Mouse (Mus musculus): ENCODE data around the gene Top1. TPM values are rescaled to one million over a fixed set of nuclear protein-coding genes. Genes with fewer than 3 reads are reported as not detected.

Gene Top1
- total RNA-seq, 2 experiments from 2014 or later, result 42.3 to 54.4 TPM

DNA sequence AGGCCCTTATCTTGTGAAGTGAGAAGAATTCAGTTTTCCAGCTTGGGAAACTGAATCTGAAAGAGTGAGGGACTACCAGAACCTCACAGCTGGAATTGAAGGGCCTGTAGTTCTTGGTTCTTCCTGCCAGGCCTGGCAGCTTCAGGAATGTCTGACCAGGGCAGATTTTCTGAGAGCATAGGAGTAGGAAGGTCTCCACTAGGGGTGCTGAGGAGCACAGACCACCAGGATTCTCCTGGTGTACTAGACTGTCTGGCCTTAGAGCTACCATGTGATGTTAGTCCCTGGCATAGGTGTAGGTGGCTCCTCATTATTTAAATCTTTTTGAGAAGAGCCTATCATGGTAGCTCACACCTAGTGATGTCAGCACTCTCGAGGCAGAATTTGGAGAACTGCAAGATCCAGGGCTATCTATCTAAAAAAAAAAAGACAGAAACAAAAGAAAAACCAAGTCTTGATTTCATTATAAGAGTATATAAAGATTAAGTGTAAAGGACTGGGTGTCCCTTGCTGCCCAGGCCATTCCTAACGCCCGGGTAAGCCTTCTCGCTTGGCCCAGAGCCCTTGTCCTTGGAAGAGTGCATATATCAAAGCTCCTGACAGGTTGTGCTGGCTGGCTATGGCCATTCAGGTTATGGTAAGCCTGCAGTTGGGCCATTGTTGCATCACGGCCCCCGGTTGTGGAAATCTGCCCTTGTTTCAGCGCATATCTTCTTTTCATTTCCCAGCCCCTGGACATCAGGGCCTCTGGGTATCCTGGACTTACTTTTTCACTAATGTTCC lies 98.5 kb downstream of the Top1 start:
- peak; percentile 80 for DNase-seq

DNA sequence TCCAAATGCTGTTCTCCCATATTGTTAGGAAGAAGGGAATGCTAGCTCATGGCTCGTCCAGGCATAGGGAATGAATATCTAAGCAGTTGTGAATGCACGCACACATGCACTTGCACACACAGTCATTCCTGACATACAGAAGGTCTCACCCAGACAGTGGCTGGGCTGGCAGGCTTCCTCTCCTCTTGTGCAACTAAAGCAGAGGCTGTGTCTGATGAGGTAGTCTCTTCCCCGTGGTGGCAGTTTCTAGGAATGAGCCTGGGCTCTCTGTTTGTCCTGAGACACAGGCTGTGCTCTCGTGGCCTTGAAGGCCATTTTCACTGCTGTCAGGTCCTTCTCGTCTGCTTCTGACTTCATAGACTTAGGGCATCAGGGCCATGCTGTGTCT lies 99.1 kb downstream of the Top1 start:
- DNase-seq, result no peak

DNA sequence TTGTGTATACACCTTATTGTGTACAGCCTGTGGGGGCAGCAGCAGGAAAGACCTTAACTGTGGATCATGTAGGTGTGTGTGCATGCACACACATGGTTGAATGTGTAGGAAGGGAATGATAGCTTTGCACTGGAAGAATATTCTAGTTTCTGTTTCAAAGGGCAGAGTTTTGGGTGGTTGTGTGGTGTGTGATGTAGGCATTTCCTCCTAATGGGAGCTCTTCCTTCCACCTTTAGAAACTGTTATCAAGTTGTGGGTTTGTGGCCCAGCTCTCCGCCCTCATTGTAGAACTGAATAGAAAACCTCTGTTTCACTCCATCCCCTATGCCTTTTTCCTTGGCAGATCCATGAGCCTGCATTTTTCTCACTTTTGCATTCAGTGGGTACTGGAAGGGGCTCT lies 99.8 kb downstream of the Top1 start:
- DNase-seq, result no peak

DNA sequence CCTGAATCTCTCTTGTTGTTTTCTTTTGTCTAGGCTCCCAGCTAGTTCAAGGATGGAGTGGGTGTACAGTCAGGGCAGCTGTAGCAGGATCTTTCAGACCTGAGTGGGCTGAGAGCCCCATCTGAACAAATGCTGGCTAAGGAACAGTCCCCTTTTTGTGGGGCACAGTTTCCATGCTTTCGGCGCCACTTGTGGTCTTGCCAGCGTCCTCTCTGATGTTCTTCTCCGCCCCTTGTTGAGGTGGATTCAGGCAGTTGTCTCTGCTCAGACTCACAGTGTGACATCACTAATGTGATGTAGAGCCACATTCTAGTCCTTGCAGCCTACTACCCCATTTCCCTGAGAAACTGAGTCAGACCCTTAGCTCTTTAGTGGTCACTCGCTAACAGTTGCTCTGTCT lies 100.9 kb downstream of the Top1 start:
- no peak for DNase-seq

DNA sequence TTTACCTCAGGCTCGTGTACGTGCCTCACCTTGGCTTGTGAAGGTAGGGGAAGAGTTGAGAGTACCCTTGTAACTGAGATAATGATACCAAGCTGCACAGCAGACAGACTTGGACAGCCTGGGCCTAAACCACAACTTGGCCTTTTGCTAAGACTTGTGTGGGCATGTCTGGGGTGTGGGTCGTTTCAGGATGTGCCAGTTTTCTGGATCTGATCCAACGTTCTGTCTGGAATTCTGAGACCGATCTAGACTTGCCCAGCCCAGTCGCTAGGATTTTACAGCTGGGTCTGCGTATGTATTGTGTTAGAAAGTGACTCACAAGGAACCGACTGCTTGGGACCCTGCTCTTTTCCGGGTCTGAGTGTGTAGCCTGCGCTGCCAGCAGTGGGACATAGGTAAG lies 101.4 kb downstream of the Top1 start:
- DNase-seq, result no peak

DNA sequence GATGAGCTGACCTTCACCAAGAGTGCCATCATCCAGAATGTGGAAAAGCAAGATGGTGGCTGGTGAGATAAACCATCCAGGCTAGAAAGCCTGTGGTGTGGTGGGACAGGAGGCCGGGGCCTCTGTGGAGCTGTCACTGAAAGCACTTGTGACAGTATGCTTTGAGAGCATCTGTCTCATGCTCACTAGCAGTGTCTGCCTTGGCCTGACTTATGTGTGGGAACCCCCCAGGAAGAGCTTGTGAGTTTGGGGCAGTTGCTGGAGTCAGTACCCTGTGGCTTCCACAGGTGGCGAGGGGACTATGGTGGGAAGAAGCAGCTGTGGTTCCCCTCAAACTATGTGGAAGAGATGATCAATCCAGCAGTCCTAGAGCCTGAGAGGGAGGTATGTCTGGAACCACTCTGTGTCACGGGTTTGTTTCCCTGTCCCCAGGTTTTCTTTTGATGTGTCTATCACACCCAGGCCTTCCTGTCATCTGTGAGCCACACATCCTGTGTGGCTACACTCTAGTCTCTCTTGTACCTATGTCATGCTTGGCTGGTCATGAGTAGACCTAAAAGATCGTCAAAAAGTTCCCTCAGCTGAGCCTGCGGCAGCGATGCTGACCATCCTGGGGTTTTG lies 111.0 kb downstream of the Top1 start:
- DNase-seq, result no peak

DNA sequence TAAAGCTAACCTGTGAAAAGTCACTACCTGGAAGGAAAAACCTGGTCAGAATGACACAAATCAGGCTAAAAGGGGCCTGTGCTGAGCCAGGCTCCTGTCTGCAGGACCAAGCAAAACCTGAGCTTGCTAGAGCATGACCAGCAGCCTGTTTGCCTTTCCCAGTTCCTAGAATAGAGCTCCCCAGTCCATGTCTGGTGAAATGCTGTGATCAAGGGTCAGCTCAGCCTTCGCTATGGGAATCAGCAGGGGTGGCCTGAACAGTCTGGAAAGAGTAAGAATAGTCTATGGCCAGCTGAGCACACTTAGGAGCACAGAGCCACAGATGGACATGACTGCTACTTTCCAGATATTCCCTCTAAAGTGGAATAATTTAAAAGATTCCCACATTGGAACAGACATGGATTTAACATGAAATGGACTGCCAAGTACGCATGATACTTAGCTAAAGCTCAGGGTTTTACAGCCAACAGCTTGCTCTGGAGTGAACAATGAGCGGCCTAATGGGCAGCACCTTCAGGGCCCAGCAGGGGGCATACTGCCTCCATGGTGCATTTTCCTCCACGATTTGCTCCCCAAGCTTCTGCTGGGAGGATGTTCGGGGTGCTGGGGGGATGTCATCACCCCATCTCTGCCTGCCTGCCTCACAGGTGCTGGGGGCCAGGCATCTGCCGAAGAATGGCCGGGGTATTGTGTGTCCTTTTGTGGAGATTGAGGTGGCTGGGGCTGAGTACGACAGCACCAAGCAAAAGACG lies 114.9 kb downstream of the Top1 start:
- DNase-seq, result peak; percentile 60

DNA sequence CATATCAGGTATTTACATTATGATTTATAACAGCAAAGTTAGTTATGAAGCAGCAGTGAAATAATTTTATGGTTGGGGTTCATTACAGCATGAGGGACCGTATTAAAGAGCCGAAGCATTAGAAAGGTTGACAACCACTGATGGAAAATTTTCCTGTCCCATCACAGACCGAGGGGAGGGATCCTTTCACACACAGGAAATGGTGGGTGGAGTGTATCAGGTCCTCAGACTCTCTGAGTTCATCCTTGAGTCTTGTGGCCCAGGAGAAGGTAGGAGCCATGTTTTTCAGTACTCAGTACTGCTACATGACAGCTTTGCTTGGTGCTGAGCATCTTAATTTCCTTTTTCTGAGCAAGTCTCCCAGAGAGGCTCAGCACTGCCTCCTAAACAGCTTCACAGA lies 118.1 kb downstream of the Top1 start:
- DNase-seq, result no peak

DNA sequence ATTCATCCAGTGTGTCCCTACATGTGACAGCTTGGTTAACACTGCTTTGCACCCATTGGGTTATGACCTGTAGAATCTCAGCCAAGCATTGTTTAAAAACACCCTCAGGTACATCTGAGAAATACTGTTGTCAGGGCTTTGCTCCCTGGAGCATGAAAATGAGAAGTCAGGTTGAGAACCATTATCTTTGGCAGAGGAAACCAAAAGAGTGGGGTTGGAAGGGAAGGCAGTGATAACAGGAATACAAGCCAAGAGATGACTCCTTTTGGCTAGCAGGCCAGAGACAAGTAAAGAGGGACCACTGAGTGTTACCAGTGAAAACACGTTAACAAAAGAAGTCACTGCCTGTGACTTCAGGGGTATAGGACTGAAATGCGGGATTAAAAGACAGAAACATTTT lies 118.7 kb downstream of the Top1 start:
- no peak for DNase-seq

DNA sequence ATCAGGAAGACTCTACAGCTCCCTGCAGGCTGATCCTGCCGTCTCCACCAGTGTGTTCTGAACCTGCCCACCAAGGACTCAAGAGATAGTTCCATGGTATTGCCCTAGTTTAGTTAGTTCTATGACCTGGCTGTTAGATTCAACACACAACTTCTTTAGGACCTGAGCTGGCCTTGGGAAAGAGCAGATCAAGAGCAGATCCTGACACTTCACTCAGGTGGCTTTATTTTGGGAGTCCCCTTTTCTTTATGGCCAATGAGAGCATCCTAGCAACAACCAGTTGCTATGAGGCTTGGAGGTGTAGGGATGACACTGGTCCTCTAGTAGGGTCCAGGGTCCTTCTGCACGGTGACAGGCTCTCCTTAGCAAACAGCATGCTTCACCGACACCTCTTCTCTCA lies 119.4 kb downstream of the Top1 start:
- DNase-seq, result no peak

DNA sequence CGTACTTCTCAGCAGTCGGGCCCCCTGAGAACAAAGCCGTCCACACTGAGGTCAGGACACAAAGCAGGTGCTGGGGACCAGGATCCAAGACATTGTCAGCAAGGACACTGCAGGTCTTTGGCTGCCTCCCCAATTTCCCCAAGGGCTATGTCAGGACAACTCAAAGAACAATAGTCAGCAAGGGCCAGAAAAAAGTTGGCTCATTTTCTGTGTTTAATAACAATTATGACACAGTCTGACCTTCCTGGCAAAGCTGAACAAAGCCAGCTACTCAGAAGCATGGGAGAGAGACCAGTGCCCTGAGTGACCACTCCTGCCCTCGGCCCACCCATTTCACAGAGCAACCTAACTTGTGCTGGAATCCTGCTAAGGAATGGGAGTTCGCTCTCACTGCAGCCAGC lies 120.7 kb downstream of the Top1 start:
- peak; percentile 52 for DNase-seq

DNA sequence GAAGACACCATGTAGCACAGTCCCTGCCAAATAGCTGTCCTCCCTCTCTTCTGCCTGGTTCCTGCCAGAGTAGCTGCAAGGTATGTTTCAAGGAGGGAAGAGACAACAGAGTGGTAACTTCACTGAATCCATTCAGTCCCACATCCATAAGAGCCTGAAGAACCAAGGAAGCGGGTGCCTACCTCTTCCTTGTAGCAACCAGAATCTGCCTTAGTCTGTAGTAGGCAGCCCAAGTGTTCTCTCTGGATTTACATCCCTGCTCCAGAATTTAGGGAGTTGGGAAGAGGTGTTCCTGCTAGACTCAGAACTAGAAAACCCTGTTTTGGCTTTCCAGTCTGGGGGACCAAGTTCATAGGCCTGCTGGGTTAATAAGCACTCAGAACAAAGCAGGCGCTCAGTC lies 121.5 kb downstream of the Top1 start:
- DNase-seq, result peak; percentile 3

DNA sequence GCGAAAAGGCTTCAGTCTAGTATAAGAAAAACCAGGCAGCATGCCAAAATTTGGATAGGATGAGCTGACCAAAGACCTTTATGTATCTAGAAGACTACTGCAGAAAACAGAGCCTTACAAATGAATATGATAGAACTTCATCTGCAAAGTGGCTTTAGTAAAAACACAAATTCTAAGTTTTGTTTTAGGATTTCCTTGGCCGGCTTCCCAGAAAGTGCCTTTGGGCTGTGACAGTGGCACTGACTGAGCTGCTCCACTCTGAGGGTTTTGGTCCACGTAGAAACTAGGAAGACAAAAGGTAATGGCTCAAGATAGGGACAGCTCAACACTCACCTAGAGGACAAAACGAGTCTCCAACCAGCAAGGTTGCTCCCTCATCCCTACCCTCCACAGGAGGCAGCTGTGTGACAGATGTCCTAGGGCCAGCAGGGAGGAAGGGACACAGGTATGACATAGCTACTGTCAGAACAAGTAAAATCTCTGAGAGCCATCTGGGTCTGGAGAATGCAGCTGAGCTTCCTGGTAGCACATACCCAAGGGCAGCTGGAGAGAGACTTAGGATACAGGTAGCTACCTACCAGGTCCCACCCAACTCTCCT lies 122.5 kb downstream of the Top1 start:
- DNase-seq, result peak; percentile 5

DNA sequence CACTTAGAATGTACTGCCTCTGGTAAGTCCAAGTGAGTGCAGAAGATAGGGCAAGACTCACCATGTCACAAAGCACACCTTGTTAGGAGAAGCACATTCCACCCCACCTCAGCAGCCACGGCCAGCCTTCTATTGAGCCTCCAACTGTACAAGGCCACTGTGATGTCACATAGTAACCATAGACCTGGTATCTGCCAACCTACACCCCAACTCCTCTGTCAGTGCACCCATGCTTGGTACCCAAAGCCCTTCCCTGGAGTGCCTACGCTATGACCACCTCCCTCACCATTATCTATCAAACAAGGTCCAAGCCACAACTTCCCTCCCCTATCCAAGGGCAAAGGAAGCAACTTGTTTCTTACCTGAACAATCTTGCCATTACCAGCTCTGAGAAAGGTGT lies 123.3 kb downstream of the Top1 start:
- peak; percentile 2 for DNase-seq

DNA sequence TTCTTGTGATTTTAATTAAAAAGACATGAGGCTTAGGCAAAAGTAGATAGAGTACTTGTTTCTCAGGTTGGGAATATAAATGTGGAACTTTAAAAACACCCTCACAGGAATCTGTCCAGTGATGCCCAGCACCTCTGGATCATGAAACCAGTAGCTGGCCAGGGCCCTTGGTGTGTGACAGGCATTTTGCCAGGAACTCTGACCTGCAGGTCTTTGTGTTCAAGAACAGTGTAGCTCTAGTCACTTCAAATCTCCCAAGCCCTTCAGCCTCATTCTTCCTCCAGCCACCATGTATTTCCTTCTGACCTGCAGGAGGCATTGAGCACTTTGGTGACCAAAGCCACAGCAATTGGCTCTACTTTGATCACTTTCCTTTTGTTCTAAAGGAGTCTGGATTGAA lies 124.7 kb downstream of the Top1 start:
- DNase-seq, result peak; percentile 6

DNA sequence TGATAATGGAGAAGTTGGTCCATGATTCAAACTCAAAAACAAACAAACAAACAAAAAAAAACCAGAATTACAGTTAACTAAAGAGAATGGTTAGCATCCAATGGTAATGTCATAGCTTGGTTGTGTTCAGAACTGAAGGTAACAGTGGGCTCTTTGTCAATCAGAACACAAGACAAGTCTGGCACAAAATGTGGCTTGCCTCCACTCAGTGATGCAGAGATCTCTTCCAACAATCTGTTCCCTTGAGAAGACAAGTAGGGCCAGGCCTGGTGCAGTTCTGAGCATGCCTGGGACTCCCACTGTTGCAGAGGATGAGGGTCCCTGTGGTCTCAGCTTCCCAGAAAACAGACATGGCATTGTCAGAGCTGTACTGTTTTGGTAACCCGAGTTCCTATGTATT lies 125.2 kb downstream of the Top1 start:
- DNase-seq, result no peak

DNA sequence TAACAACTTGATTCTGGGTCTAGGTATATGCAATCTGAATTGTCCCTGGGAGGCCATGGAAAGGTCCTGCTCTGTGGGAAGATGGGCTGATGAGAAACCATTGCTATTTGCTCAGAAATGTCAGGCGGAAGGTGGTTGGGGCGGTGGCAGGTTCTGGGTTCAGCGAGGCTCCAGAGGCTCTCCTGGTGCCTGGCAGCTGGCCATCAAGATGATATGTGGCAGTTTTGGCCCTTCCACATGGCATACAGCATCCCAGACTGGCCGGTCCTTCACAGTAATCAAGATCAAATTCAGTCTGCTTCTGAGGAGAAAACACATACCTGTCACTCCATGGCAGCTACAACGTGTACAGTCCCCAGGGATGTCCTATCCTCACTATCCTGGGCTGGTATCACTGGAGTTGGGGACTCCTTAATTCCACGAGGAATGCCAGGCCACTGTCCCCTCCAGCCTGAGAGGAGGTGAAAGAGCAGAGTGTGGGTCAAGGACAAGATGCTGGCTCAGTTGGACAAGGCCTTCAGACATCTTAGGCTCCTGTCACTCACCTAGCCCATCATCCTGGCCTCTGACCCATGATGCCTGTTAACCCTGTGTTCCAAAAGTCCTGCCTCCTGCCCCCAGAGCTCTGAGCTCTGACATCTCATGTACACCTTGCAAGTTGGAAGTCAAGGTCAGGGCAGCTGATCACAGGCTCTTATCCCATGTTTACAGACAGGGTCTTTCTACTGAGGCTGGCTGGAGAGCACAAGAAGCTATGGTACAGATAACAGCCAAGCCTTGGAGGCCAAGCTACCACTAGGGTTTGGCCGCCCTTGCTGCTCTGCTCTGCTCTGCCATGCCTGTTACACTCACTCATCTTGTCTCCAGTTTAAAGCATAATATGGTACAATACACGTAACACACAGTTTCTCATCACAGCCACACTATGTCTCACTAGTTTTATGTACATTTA lies 125.9 kb downstream of the Top1 start:
- DNase-seq, result no peak
